Mouse (Mus musculus) embryonic fibroblast, embryonic 13.5 days (primary cell): ENCODE results near the gene Toe1.

Source experiments
- CTCF ChIP-seq: IDR thresholded peaks from 2 replicates; pipeline ENCODE4 v1.5.1; 2011; ENCODE audit warnings: mild to moderate bottlenecking, control low read depth, low read length, moderate library complexity, borderline replicate concordance; ENCODE audit not compliant: insufficient read depth
- POLR2A ChIP-seq: IDR thresholded peaks from 2 replicates; pipeline ENCODE4 v1.6.1; 2011; ENCODE audit warnings: low read depth, mild to moderate bottlenecking, control low read depth, low read length, moderate library complexity

DNA sequence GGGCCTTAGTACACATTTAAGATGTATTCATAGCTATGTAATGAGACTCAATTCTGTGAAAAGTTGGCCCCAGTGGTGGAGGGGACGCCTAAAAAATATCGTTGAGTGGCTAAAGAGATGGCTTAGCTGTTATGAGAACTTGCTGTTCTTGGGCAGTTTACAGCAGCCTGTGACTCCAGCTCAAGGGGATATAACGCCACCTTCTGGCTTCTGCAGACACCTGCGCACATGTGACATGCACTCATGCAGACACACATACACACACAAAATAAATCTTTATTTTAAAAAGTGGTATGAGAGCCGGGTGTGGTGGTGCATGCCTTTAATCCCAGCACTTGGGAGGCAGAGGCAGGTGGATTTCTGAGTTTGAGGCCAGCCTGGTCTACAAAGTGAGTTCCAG, 31.0 kb downstream of the Toe1 start:
- TF ChIP-seq CTCF (no peak), POLR2A (no peak)
